12 mouse cellular contexts compared by ENCODE assay signal in the genomic region with DNA sequence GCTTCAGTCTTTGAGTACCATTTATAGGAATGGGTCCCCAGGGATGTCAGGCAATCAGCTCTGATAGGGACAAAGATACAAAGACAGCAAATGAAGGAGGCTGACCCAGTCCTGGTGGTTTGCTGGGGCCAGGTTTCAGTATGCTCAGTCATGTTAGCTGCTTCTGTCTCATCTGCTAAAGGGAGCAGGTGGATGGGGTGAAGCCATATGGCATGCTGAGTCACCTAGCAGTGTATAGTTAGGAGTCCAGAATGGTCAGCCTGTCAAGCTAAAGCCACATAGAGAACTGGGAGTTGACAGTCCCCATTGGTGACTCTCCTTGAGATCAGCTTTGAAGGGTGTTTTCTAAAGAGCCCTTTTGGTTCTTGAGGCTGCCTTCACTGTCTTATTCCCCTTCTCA.
"Had no signal": no experiment of that assay in that cellular context is flagged by ENCODE, and none has a peak within 500 bp of the region (broad histone marks: within the 10 kb centered on the region; RNA-seq: fewer than 3 reads in every experiment).

No protein-coding gene starts in this region.

- H3K36me3 ChIP-seq: limb, embryonic 12.5 days; midbrain, embryonic 13.5 days; stomach, embryonic 15.5 days had no signal

- H3K27me3 ChIP-seq: stomach, embryonic 15.5 days had no signal

- H3K4me2 ChIP-seq: limb, embryonic 12.5 days; midbrain, embryonic 13.5 days; stomach, embryonic 15.5 days had no signal

- H3K9me3 ChIP-seq: limb, embryonic 12.5 days; midbrain, embryonic 13.5 days; stomach, embryonic 15.5 days had no signal

- ATAC-seq: midbrain, embryonic 13.5 days had no signal

- H3K27ac ChIP-seq: layer of hippocampus, adult 2 months; limb, embryonic 12.5 days; liver, embryonic 14.5 days; midbrain, embryonic 13.5 days; stomach, embryonic 15.5 days had no signal

- H3K9ac ChIP-seq: limb, embryonic 12.5 days; liver, embryonic 14.5 days; midbrain, embryonic 13.5 days; stomach, embryonic 15.5 days had no signal

- H3K4me1 ChIP-seq: limb, embryonic 12.5 days; midbrain, embryonic 13.5 days; stomach, embryonic 15.5 days had no signal

- DNase-seq: kidney, postnatal 4 days; liver; lung, adult 18-20 months; lung, postnatal 36 days; right cerebral cortex, postnatal 14 days; thymus, adult 2 months; thymus, postnatal 25 days had no signal

- H3K4me3 ChIP-seq: layer of hippocampus, adult 2 months; limb, embryonic 12.5 days; midbrain, embryonic 13.5 days; stomach, embryonic 15.5 days had no signal
